Mouse (Mus musculus) CH12.LX (cell line): ENCODE measurements at regions not wholly inside any gene's neighbourhood (a gene's known extent, or its start where the extent isn't known, plus 50 kb on each side); places are given as distances from the start of the nearest gene placed in this dataset.

Experiments
- DNase-seq: peaks from one replicate; pipeline ENCODE4 v3.0.0-alpha.2; 2013; ENCODE audit errors: extremely low read depth
- H3K27ac ChIP-seq: 2 replicates; pipeline ENCODE4 v1.5.1; 2012; ENCODE audit warnings: low read depth, mild to moderate bottlenecking, control low read depth, moderate library complexity; ENCODE audit not compliant: insufficient read depth
- H3K27me3 ChIP-seq: replicated peaks from 2 replicates; pipeline ENCODE3; 2012; ENCODE audit warnings: inconsistent platforms
- H3K36me3 ChIP-seq, 2 experiments: replicated peaks in 1 of 2; 2 replicates each; pipeline versions ENCODE3 to v1.6.1; 2012; ENCODE audit warnings: inconsistent platforms in 1 of 2, low read length in 1 of 2, mild to moderate bottlenecking in 1 of 2, mixed read lengths in 1 of 2, moderate library complexity in 1 of 2; ENCODE audit not compliant: control insufficient read depth in 1 of 2, insufficient read depth in 1 of 2
- H3K4me1 ChIP-seq, 2 experiments: 2 replicates each; pipeline ENCODE4 v1.6.1; 2012; ENCODE audit warnings: inconsistent platforms in 1 of 2, moderate library complexity in 1 of 2; ENCODE audit not compliant: insufficient read depth in 2 of 2, control insufficient read depth in 1 of 2
- H3K4me2 ChIP-seq: 2 replicates; pipeline ENCODE4 v1.6.1; 2012; ENCODE audit warnings: low read depth, mild to moderate bottlenecking, control low read depth; ENCODE audit not compliant: poor library complexity, insufficient read depth, severe bottlenecking
- H3K4me3 ChIP-seq, 3 experiments: fragments of 150-350 bp in 1 of 3; sonication (generic) in 1 of 3; replicated peaks in 1 of 3; 2 replicates each; pipeline versions ENCODE3 to v1.5.1; 2011 to 2012; ENCODE audit warnings: low read depth in 2 of 3, low read length in 2 of 3, mild to moderate bottlenecking in 2 of 3, moderate library complexity in 2 of 3, control low read depth in 1 of 3, improper control_type of control experiment in 1 of 3, inconsistent platforms in 1 of 3, mixed read lengths in 1 of 3; ENCODE audit not compliant: poor library complexity in 1 of 3
- H3K79me2 ChIP-seq: replicated peaks from 2 replicates; pipeline ENCODE4 v1.6.1; 2012; ENCODE audit warnings: mild to moderate bottlenecking, moderate library complexity; ENCODE audit not compliant: control insufficient read depth, poor library complexity, insufficient read depth, severe bottlenecking; ENCODE audit errors: extremely low read depth
- H3K9ac ChIP-seq: 2 replicates; pipeline ENCODE4 v1.6.1; 2012; ENCODE audit warnings: low read depth, mild to moderate bottlenecking, control low read depth, moderate library complexity; ENCODE audit not compliant: insufficient read depth
- H3K9me3 ChIP-seq: replicated peaks from 2 replicates; pipeline ENCODE3; 2012; ENCODE audit warnings: low read length, inconsistent platforms, mixed read lengths
- CHD1 ChIP-seq: IDR thresholded peaks from 2 replicates; pipeline ENCODE4 v1.6.1; 2012; ENCODE audit warnings: low read depth, low read length, improper control_type of control experiment, inconsistent platforms
- E2F4 ChIP-seq: IDR thresholded peaks from 2 replicates; pipeline ENCODE4 v1.6.1; 2011; ENCODE audit warnings: low read depth, low read length, improper control_type of control experiment; ENCODE audit not compliant: insufficient replicate concordance
- EP300 ChIP-seq: IDR thresholded peaks from 2 replicates; pipeline ENCODE4 v1.6.1; 2011; ENCODE audit warnings: low read length, improper control_type of control experiment
- GABPA ChIP-seq: IDR thresholded peaks from 2 replicates; pipeline ENCODE4 v1.6.1; 2012; ENCODE audit warnings: low read depth, low read length, improper control_type of control experiment, inconsistent platforms; ENCODE audit not compliant: insufficient replicate concordance
- HCFC1 ChIP-seq: IDR thresholded peaks from 2 replicates; pipeline ENCODE4 v1.6.1; 2012; ENCODE audit warnings: low read depth, mild to moderate bottlenecking, inconsistent platforms, low read length, improper control_type of control experiment
- JUN ChIP-seq: IDR thresholded peaks from 2 replicates; pipeline ENCODE4 v1.6.1; 2011; ENCODE audit warnings: low read depth, mild to moderate bottlenecking, low read length, improper control_type of control experiment, moderate library complexity; ENCODE audit not compliant: insufficient read depth
- JUND ChIP-seq: conservative IDR thresholded peaks from 2 replicates; pipeline ENCODE4 v1.6.1; 2011; ENCODE audit warnings: low read depth, low read length, improper control_type of control experiment
- MAFK ChIP-seq: IDR thresholded peaks from 2 replicates; pipeline ENCODE4 v1.6.1; 2011; ENCODE audit warnings: low read length, improper control_type of control experiment; ENCODE audit not compliant: insufficient replicate concordance
- MAX ChIP-seq: IDR thresholded peaks from 2 replicates; pipeline ENCODE4 v1.6.1; 2011; ENCODE audit warnings: low read length, improper control_type of control experiment
- MAZ ChIP-seq: IDR thresholded peaks from 2 replicates; pipeline ENCODE4 v1.6.1; 2012; ENCODE audit warnings: low read depth, mild to moderate bottlenecking, inconsistent platforms, low read length, improper control_type of control experiment, moderate library complexity
- MEF2A ChIP-seq: IDR thresholded peaks from 2 replicates; pipeline ENCODE4 v1.6.1; 2014; ENCODE audit warnings: low read depth, mild to moderate bottlenecking, inconsistent platforms, low read length, improper control_type of control experiment, borderline replicate concordance
- MXI1 ChIP-seq: IDR thresholded peaks from 2 replicates; pipeline ENCODE4 v1.6.1; 2011; ENCODE audit warnings: mild to moderate bottlenecking, low read depth, low read length, improper control_type of control experiment
- MYC ChIP-seq: IDR thresholded peaks from 2 replicates; pipeline ENCODE4 v1.6.1; 2011; ENCODE audit warnings: low read depth, mild to moderate bottlenecking, improper control_type of control experiment, low read length
- NELFE ChIP-seq: IDR thresholded peaks from 2 replicates; pipeline ENCODE4 v1.6.1; 2011; ENCODE audit warnings: low read depth, low read length, improper control_type of control experiment
- PAX5 ChIP-seq: IDR thresholded peaks from 2 replicates; pipeline ENCODE4 v1.6.1; 2012; ENCODE audit warnings: low read length, inconsistent platforms, mixed read lengths
- POLR2A ChIP-seq: IDR thresholded peaks from 2 replicates; pipeline ENCODE4 v1.6.1; 2011; ENCODE audit warnings: low read depth, mild to moderate bottlenecking, improper control_type of control experiment, low read length
- POLR2AphosphoS2 ChIP-seq: IDR thresholded peaks from 2 replicates; pipeline ENCODE4 v1.6.1; 2011; ENCODE audit warnings: low read depth, low read length, improper control_type of control experiment
- RAD21 ChIP-seq: IDR thresholded peaks from 2 replicates; pipeline ENCODE4 v1.6.1; 2011; ENCODE audit warnings: low read depth, mild to moderate bottlenecking, low read length, improper control_type of control experiment, moderate library complexity
- SIN3A ChIP-seq: IDR thresholded peaks from 2 replicates; pipeline ENCODE4 v1.6.1; 2012; ENCODE audit warnings: low read length, improper control_type of control experiment, inconsistent platforms
- TCF12 ChIP-seq: IDR thresholded peaks from 2 replicates; pipeline ENCODE4 v1.6.1; 2014; ENCODE audit warnings: low read depth, mild to moderate bottlenecking, inconsistent platforms, low read length, improper control_type of control experiment
- UBTF ChIP-seq: IDR thresholded peaks from 2 replicates; pipeline ENCODE4 v1.6.1; 2012; ENCODE audit warnings: low read depth, mild to moderate bottlenecking, inconsistent platforms, low read length, improper control_type of control experiment, moderate library complexity
- USF1 ChIP-seq: IDR thresholded peaks from 2 replicates; pipeline ENCODE4 v1.6.1; 2014; ENCODE audit warnings: low read depth, mild to moderate bottlenecking, inconsistent platforms, low read length, improper control_type of control experiment
- USF2 ChIP-seq: conservative IDR thresholded peaks from 2 replicates; pipeline ENCODE4 v1.6.1; 2011; ENCODE audit warnings: low read depth, low read length, improper control_type of control experiment
- ZKSCAN1 ChIP-seq: IDR thresholded peaks from 2 replicates; pipeline ENCODE4 v1.6.1; 2012; ENCODE audit warnings: low read depth, inconsistent platforms, low read length, improper control_type of control experiment, borderline replicate concordance
- dilution Hi-C: fragments of 300-500 bp; cut with MboI; formaldehyde crosslinking; loops from 2 replicates; pipeline ENCODE4 v1.14.3; 2020; ENCODE audit warnings: low sequenced_read_pairs; ENCODE audit not compliant: extremely low pct_unique_long_range_greater_than_20kb, extremely low pct_ligation_motif_present
- in situ Hi-C: fragments of 300-500 bp; cut with MboI; formaldehyde crosslinking; loops from 3 replicates; pipeline ENCODE4 v1.14.3; 2019; ENCODE audit warnings: low sequenced_read_pairs, low pct_ligation_motif_present, low pct_unique_long_range_greater_than_20kb, mixed read lengths

- no peak for DNase-seq
- Histone ChIP-seq H3K27ac (no peak overlapping the region), H3K4me2 (0 out of 2 replicates have a peak overlapping the region, but pooled peaks have one; percentile 29), H3K36me3 (no peaks in the 10 kb centered on the region), H3K9ac (no peak overlapping the region), H3K9me3 (no peaks in the 10 kb centered on the region), H3K79me2 (no peaks in the 10 kb centered on the region), H3K27me3 (no peaks in the 10 kb centered on the region), H3K4me1 (no peaks in the 10 kb centered on the region), H3K4me3 (no peak overlapping the region)
- TF ChIP-seq USF2, result no peak
- TF ChIP-seq PAX5, result no peak
- no peak for TF ChIP-seq MAFK
- TF ChIP-seq MAZ, result no peak
- no peak for TF ChIP-seq MAX
- TF ChIP-seq POLR2AphosphoS2, result no peak
- TF ChIP-seq RAD21, result no peak
- TF ChIP-seq USF1, result no peak
- no peak for TF ChIP-seq ZKSCAN1
- no peak for TF ChIP-seq MXI1
- no peak for TF ChIP-seq HCFC1
- no peak for TF ChIP-seq GABPA
- no peak for TF ChIP-seq POLR2A
- dilution Hi-C loops (no loop called here), in situ Hi-C loops (no loop called here)
Observed at GRCm38 (mm10) chr5:4620513-4621210, 137.2 kb downstream of the Fzd1 start.

GRCm38 (mm10) chr5:4615233-4615632, 142.6 kb downstream of the Fzd1 start:
- Histone ChIP-seq H3K36me3 (no peaks in the 10 kb centered on the region), H3K9me3 (no peaks in the 10 kb centered on the region), H3K27me3 (no peaks in the 10 kb centered on the region), H3K27ac (no peak overlapping the region), H3K4me3 (no peak overlapping the region), H3K79me2 (no peaks in the 10 kb centered on the region), H3K4me2 (0 out of 2 replicates have a peak overlapping the region, but pooled peaks have one; percentile 13), H3K4me1 (peaks cover 0 to 8% of the 10 kb centered on the region in 2 experiments; a peak in 2 of 4 replicates), H3K9ac (no peak overlapping the region)
- dilution Hi-C loops (no loop called here), in situ Hi-C loops (no loop called here)
- no peak for TF ChIP-seq MAZ
- no peak for TF ChIP-seq MAX
- no peak for TF ChIP-seq POLR2A
- no peak for TF ChIP-seq SIN3A
- TF ChIP-seq GABPA, result no peak
- no peak for TF ChIP-seq UBTF
- TF ChIP-seq CHD1, result no peak
- TF ChIP-seq JUN, result no peak
- no peak for TF ChIP-seq EP300
- no peak for TF ChIP-seq JUND
- no peak for TF ChIP-seq MYC
- no peak for TF ChIP-seq POLR2AphosphoS2
- no peak for TF ChIP-seq USF2
- TF ChIP-seq MEF2A, result no peak
- no peak for TF ChIP-seq MXI1
- no peak for TF ChIP-seq NELFE
- TF ChIP-seq TCF12, result no peak
- TF ChIP-seq E2F4, result no peak
- DNase-seq, result peak; percentile 3
